Mouse (Mus musculus) embryo, embryonic 10 days (tissue): ENCODE data around the gene Ldb1.
"Not testable (repeated sequence)": the region's sequence is repeated elsewhere in the genome, so short reads cannot be mapped to it uniquely, and the experiment has no call there.

Experiments used
- DNase-seq: peaks from one replicate; pipeline ENCODE4 v3.0.0-alpha.2; 2015; ENCODE audit warnings: low spot score

Gene Ldb1

DNA sequence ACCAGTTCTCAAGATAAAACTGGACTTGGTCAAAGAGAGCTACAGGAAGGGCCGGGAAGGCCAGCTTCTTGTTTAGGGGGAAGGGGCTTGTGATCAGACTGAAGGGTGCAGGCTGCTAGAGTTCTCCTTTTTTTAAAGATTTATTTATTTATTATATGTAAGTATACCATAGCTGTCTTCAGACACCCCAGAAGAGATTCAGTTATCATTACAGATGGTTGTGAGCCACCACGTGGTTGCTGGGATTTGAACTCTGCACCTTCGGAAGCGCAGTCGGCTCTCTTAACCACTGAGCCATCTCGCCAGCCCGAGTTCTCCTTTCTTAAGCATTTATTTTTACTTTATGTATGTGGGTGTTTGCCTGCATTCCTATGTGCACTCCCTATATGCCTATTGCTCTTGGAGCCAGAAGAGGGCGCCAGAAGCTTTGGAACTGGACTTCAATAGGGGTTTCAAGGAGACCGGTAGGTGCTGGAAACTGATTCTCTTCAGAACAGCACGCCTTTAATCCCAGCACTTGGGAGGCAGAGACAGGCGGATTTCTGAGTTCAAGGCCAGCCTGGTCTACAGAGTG lies 16.2 kb downstream of the Ldb1 start:
- peak; percentile 41 for DNase-seq

DNA sequence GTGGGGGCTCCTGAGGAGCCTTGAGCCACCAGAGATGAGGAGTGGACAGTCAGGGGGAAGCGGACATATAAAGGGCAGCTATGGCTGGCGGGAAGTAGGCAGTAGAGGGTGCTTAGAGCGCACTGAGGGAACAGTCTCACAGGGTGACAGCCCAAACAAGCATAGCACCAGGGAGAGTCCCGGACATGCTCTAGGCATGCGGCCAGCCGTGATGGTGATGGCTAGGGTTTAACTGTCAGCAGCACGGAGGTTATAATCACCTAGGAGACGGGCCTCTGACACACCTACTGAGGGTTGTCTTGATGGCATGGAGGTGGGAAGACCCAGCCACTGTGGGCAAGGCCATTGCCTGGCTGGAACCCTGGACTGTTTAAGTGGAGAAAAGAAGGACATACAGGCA lies 18.4 kb downstream of the Ldb1 start:
- DNase-seq, result no peak

DNA sequence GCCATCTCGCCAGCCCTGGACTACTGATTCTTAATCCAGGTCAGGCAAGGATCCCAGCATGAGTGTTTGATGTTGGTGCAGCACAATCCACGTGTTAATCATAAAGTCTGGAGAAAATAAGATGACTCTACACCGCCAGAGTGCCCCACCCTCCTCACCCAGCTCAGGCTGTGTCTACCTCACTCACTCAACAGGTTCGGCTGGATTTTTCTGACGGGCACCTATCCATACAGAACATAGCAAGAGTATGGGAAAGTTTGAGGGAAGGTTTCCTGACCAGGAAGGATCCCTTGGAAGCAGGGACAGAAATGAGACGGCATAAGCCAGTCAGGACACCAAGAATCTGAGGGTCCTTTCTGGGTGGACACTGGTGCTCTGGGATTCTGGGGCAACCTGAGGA lies 20.1 kb downstream of the Ldb1 start:
- DNase-seq, result no peak

GRCm38 (mm10) chr19:46016023-46016422 lies 29.0 kb downstream of the Ldb1 start:
- DNase-seq, result no peak

DNA sequence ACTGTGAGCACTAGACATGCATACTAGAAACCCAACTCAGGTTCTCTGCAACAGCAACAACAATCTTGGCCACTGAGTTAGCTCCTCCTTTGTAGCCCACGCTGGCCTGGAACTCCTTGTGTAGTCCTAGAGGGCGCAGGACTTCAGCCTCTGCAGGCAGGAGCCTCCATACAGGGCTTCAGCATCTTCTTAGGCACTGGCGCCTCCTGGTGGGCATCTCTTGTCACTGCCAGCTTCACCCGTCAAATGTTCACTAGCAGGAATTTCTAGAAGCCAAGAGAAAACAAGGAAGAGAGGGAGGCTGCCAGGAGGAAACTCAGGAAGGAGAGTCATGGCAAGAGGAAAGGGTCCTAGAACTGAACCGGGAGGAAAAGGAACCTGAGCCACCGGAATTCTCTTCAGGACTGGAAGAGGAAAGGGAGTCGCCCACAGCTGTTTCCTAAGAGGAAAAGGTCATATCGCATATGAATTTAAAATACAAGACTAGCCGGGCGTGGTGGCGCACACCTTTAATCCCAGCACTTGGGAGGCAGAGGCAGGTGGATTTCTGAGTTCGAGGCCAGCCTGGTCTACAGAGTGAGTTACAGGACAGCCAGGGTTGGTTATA lies 30.3 kb downstream of the Ldb1 start:
- DNase-seq, result peak; percentile 95

GRCm38 (mm10) chr19:46005680-46006079 lies 39.3 kb downstream of the Ldb1 start:
- DNase-seq, result no peak

DNA sequence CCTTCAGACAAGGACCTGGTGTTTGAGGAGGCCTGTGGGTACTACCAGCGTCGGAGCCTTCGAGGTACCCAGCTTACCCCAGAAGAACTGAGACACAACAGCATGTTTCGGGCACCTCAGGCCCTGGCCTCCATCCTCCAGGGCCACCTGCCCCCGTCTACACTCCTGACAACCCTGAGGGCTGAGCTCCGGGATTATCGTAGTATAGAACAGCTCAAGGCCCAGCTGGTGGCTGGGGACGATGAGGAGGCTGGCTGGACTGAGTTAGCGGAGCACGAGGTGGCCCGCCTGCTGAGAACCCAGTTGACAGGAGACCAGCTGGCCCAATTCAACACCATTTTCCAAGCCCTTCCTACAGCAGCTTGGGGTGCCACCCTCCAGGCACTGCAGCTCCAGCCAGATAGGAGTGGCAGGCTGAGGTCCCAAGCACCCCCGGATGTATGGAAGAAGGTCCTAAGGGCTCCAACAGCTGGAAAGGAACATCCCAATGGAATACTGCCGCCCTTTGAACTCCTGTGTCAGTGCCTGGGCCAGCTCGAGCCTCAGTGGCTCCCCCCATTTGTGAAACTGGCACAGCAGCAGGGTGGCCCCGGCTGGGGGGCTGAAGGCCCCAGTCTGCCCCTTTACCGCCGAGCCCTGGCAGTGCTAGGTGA lies 40.1 kb downstream of the Ldb1 start:
- DNase-seq, result no peak

GRCm38 (mm10) chr19:46003371-46004226 lies 41.4 kb downstream of the Ldb1 start, which contains the start of gene Hps6:
Gene Hps6, plus strand, starts transcription at chr19:46003508.
- DNase-seq, result peak; percentile 83

DNA sequence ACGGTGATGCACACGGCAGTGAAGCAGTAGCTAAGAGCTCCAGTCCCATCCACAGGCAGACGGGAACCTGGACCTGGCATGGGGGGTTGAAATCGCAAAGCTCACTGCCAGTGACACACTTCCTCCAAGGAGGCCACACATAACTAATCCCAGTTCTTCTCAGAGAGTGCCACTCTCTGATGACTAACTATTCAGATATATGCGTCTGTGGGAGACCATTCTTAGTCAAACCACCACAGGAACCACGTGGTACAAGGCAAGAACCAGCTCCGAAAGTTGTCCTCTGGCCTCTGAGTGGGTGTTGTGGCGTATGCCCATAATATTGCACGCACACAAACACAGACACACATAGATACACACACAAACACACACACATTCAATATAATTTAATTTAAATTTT lies 42.7 kb downstream of the Ldb1 start:
- no peak for DNase-seq

DNA sequence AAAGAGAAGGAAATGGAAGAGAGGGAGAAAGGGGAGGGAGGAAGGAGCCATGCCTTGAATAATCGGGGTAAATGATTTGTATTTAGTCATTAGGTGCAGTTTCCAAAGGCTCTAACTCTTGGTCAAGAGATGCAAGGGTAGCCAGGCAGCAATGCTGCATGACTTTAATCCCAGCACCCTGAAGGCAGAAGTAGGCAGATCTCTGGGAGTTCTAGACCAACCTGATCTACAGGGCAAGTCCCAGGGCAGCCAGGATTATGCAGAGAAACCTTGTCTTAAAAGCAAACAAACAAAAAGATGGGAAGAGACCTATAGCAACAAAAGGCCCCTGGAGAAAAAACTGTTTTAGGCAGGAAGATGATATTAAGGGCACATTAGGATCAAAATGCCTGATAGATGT lies 45.6 kb downstream of the Ldb1 start:
- DNase-seq, result no peak

DNA sequence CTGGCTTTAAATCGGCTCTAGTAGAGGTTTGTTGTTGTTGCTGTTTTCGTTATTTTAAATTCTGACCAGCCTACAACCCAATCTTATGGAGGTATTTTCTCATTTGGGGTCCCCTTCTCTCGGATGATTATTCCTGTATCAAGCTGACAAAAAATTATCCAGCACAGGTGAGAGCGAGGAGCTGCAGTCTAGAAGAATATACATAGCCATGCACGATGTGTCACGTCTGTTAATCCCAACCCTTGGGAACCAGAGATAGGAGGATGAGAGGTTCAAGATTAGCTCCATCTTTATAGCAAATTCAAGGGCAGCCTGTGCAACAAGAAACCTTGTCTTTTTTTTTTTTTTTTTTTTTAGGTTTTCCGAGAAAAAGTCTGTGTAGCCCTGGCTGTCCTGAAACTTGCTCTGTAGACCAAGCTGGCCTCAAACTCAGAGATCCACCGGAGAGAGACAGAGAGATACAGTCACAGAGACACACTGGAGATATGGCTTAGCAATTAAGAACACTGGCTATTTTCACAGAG lies 46.3 kb downstream of the Ldb1 start:
- DNase-seq, result no peak

DNA sequence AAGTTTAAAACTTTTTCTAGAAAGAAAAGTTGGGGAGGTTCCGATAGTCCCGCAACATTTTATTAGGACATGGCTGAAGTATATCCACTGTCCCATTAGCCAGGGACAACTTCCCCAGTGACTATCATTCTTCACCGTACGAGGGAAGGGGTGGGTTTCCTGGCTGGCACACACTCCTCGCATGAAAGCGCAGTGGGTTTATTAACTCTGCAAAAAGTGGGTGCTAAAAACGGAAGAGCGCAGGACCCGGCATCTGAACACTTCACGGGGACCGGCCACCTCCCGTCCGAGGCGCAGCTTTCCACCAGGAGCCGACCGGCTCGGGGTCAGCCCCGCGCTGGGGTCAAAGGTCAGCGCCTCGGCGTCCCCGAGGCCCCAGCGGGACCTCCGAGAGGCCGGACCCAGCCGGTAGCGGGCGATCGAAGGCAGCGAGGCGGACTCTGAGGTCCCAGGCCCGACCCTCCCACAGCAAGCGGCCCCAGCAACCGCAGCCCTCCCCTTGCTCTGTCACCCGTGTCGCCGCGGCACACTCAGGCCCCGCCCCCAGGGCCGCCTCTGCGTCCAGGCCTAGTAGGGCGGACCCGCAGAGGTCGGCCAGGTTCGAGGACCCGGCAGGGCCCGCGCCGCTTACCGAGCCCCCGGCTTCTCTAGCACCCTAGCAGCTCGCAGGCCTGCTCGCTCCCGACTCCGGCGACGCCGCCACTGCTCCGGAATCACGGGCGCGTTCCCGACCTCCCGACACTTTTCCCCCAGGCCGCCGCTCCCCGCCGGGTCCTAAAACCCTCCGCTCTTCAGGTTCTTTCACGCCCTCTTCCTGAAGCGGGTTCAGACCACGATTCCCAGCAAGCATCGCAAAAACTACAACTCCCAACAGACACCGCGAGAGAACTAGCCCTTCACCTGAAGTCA lies 47.0 kb downstream of the Ldb1 start, which contains the start of gene Armh3:
TSS of gene Armh3 (minus strand) at position 704 of the 909 bp plus-strand sequence.
- peak; percentile 97 for DNase-seq

GRCm38 (mm10) chr19:45997365-45997764 lies 47.6 kb downstream of the Ldb1 start:
- peak; percentile 14 for DNase-seq

DNA sequence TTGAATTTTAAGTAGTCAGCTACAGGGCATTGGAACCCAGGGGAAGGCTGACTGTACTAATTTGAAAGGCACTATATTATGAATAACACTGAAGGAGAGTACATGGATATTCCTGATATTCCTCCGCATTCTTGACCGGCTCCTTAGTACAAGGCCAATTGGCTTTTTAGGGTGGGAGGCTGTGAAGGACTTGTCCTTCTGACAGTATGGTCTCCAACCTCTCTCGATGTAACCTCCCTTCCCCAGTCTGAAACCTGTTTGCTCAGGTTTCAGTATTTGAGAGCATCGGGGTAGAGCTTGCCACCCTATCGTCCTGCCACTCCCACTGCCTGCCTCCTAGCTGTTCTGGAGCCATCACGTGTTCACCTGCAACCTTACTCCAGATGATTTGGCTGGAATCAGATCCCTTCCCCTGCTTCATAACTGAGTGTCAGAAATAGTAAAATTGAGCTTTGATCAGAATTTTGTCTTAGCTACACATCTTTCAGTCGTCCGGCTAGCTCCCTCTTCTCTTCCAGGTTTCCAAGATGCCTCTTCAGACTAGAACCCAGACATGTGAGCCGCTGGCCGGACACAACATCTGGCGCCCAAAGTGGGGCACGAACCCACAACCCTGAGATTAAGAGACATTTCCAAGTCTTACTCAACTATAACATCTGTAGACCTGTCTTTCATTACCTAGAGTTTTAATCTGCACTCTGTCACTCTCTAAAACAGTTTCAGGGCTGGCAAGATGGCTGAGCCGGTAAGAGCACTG lies 50.9 kb downstream of the Ldb1 start:
- DNase-seq, result no peak

GRCm38 (mm10) chr19:45993441-45993840 lies 51.6 kb downstream of the Ldb1 start:
- DNase-seq, result not testable (repeated sequence)

- DNase-seq, result no peak
These were observed 53.8 kb downstream of the Ldb1 start for GRCm38 (mm10) chr19:45991171-45991570.

GRCm38 (mm10) chr19:45988238-45988637 lies 56.8 kb downstream of the Ldb1 start:
- no peak for DNase-seq

DNA sequence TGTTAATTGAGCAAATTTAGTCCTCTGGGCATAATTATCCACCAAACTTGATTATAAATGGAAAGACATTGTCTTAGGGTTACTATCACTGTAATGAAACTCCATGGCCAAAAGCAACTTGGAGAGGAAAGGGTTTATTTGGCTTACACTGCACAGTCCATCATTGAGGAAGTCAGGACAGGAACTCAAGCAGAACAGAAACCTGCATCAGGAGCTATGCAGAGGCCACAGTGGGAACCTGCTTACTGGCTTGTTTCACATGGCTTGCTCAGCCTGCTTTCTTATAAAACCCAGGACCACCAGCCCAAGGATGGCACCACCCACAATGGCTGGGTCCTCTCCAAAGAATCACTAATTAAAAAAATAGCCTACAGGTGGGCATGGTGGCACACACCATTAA lies 60.6 kb downstream of the Ldb1 start:
- DNase-seq, result no peak
